Mouse (Mus musculus): ENCODE measurements at regions not wholly inside any gene's neighbourhood (a gene's known extent, or its start where the extent isn't known, plus 50 kb on each side); places are given as distances from the start of the nearest gene placed in this dataset.

GRCm38 (mm10) chr13:101465748-101466127 is 302.3 kb downstream of the Pik3r1 start:
- Histone ChIP-seq H3K4me3 (replicated peaks in 1 of 3; ENCODE audit: low read depth in 2 of 3, low read length in 2 of 3, poor library complexity in 1 of 3) (no peak overlapping the region), H3K9ac (ENCODE audit: insufficient read depth, low read depth) (no peak overlapping the region), H3K27me3 (replicated peaks) (no peaks in the 10 kb centered on the region), H3K9me3 (replicated peaks; ENCODE audit: low read length) (no peaks in the 10 kb centered on the region), H3K79me2 (replicated peaks; ENCODE audit: control insufficient read depth, extremely low read depth, insufficient read depth, poor library complexity, severe bottlenecking) (no peaks in the 10 kb centered on the region), H3K4me1 (ENCODE audit: control insufficient read depth in 1 of 2, insufficient read depth in 2 of 2) (no peaks in the 10 kb centered on the region), H3K4me2 (ENCODE audit: insufficient read depth, low read depth, poor library complexity, severe bottlenecking) (no peak overlapping the region), H3K27ac (ENCODE audit: insufficient read depth, low read depth) (no peak overlapping the region), H3K36me3 (replicated peaks in 1 of 2; ENCODE audit: control insufficient read depth in 1 of 2, insufficient read depth in 1 of 2, low read length in 1 of 2) (no peaks in the 10 kb centered on the region)
- in situ Hi-C loops (cut with MboI; ENCODE audit: low pct_ligation_motif_present, low pct_unique_long_range_greater_than_20kb, low sequenced_read_pairs): no loop called here
- TF ChIP-seq NELFE (IDR thresholded peaks at IDR 0.05; ENCODE audit: low read depth, low read length) (no peak), MXI1 (IDR thresholded peaks at IDR 0.05; ENCODE audit: low read depth, low read length) (no peak), CHD1 (IDR thresholded peaks at IDR 0.05; ENCODE audit: low read depth, low read length) (no peak), ZKSCAN1 (IDR thresholded peaks at IDR 0.05; ENCODE audit: borderline replicate concordance, low read depth, low read length) (no peak), E2F4 (IDR thresholded peaks at IDR 0.05; ENCODE audit: insufficient replicate concordance, low read depth, low read length) (no peak), BHLHE40 (IDR thresholded peaks at IDR 0.05; ENCODE audit: low read depth, low read length) (no peak), MAX (IDR thresholded peaks at IDR 0.05; ENCODE audit: low read length) (no peak), ETS1 (conservative IDR thresholded peaks at IDR 0.05; ENCODE audit: low read depth, low read length) (no peak)
- dilution Hi-C loops (cut with MboI; ENCODE audit: extremely low pct_ligation_motif_present, extremely low pct_unique_long_range_greater_than_20kb, low sequenced_read_pairs): no loop called here
- no peak for DNase-seq (ENCODE audit: extremely low read depth)

DNA sequence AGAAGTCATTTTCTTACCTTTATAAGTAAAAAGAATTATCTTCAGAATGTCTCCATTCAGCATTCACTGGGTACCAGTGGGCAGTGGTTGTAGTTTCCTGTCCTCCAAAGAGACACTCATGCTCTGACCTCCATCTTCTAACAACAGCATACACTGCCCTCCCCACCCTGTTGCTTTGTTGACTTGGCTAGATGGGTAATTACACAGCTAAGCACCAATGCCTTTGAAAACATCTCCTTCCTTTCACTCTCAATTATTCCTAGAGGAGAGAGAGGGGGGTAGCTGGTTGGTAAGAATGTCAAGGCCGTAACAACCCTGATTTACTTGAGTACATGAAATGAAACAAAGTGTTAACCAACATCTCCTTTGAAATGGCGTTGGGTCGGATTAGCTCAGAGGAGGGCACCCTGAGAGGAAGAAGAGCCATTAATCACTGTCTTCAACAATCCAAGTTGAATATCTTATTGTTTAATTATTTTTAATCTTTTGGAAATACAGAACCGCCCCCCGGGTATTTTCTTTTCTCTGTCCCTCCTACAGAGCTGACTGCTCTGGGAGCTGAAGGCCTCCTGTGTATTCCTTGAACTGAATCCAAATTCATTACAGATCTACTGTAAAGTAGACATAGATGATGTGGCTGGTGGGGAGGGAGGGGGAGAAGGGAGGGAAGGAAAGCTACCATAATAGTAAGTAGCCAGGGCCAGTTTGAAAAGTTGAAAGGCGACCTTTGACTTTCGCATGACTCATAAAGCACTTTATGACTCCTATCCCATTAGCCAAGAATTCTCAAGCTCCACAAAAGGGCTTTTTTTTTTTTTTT is 302.9 kb downstream of the Pik3r1 start:
- Histone ChIP-seq H3K9ac (ENCODE audit: insufficient read depth, low read depth) (no peak overlapping the region), H3K27ac (ENCODE audit: insufficient read depth, low read depth) (no peak overlapping the region), H3K4me3 (replicated peaks in 1 of 3; ENCODE audit: low read depth in 2 of 3, low read length in 2 of 3, poor library complexity in 1 of 3) (no peak overlapping the region), H3K36me3 (replicated peaks in 1 of 2; ENCODE audit: control insufficient read depth in 1 of 2, insufficient read depth in 1 of 2, low read length in 1 of 2) (no peaks in the 10 kb centered on the region), H3K27me3 (replicated peaks) (no peaks in the 10 kb centered on the region), H3K4me2 (ENCODE audit: insufficient read depth, low read depth, poor library complexity, severe bottlenecking) (no peak overlapping the region), H3K79me2 (replicated peaks; ENCODE audit: control insufficient read depth, extremely low read depth, insufficient read depth, poor library complexity, severe bottlenecking) (no peaks in the 10 kb centered on the region), H3K4me1 (ENCODE audit: control insufficient read depth in 1 of 2, insufficient read depth in 2 of 2) (no peaks in the 10 kb centered on the region), H3K9me3 (replicated peaks; ENCODE audit: low read length) (no peaks in the 10 kb centered on the region)
- in situ Hi-C loops (cut with MboI; ENCODE audit: low pct_ligation_motif_present, low pct_unique_long_range_greater_than_20kb, low sequenced_read_pairs) (no loop called here), dilution Hi-C loops (cut with MboI; ENCODE audit: extremely low pct_ligation_motif_present, extremely low pct_unique_long_range_greater_than_20kb, low sequenced_read_pairs) (no loop called here)
- no peak for TF ChIP-seq USF1 (IDR thresholded peaks at IDR 0.05; ENCODE audit: low read depth, low read length)
- TF ChIP-seq IRF4 (IDR thresholded peaks at IDR 0.05; ENCODE audit: low read depth, low read length): no peak
- TF ChIP-seq RAD21 (IDR thresholded peaks at IDR 0.05; ENCODE audit: low read depth, low read length): no peak
- TF ChIP-seq KAT2A (IDR thresholded peaks at IDR 0.05; ENCODE audit: insufficient replicate concordance, low read length): no peak
- TF ChIP-seq POLR2AphosphoS2 (IDR thresholded peaks at IDR 0.05; ENCODE audit: low read depth, low read length): no peak
- TF ChIP-seq CTCF (conservative IDR thresholded peaks at IDR 0.05 in 1 of 2, IDR thresholded peaks at IDR 0.05 in 1 of 2; ENCODE audit: low read depth in 2 of 2, low read length in 2 of 2): no peak
- TF ChIP-seq ZKSCAN1 (IDR thresholded peaks at IDR 0.05; ENCODE audit: borderline replicate concordance, low read depth, low read length): no peak
- no peak for TF ChIP-seq TCF12 (IDR thresholded peaks at IDR 0.05; ENCODE audit: low read depth, low read length)
- no peak for TF ChIP-seq MXI1 (IDR thresholded peaks at IDR 0.05; ENCODE audit: low read depth, low read length)
- TF ChIP-seq HCFC1 (IDR thresholded peaks at IDR 0.05; ENCODE audit: low read depth, low read length): no peak
- no peak for DNase-seq (ENCODE audit: extremely low read depth)

All from CH12.LX (cell line).